Mouse (Mus musculus): ENCODE results near the gene Gpbar1. TPM values are rescaled to one million over a fixed set of nuclear protein-coding genes. Genes with fewer than 3 reads are reported as not detected.
A peak's percentile ranks its signal among the peaks of the same experiment; 100 is the strongest.

The Gpbar1 gene
- polyA plus RNA-seq, 1 experiment from 2014 or later: 0.37 TPM

DNA sequence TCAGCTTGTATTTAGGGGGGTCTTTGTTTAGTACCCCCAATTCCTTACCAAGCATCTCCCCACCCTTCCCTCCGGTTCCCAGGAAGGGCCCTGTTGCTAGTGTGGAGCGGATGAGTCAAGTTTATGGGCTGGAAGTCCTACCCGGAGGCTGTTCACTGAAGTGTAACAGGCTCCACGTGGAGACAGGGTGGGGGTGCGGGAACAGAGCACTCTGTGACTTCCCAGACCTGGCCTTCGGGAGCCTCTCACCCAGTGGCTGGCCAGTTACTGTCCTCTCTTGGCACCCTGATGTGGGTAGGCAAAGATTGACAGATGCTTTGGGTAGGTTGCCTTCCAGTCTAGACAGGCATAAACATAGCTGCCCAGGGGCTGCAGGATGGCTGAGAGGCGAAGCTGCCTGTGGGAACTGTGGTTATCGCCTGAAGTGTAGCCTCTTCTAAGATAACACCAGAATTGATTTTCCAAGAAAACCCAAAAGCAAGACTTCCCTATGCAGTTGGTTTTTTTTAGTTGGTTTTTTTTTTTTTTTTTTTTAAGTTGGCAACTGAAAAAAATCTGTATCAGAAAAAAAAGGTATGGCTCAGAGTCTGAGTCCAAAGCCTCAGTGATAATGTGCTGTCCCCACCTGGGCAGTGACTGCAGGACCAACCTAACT lies 340 bp upstream of the Gpbar1 start:
- Histone ChIP-seq H3K4me2 (no peak overlapping the region), H3K27me3 (replicated peaks) (no peaks in the 10 kb centered on the region), H3K4me1 (replicated peaks) (peaks cover 71% of the 10 kb centered on the region), H3K9ac (no peak overlapping the region; the same call in 1 of the 2 replicates), H3K9me3 (replicated peaks) (no peaks in the 10 kb centered on the region), H3K4me3 (no peak overlapping the region), H3K27ac (ENCODE audit: poor library complexity, severe bottlenecking) (no peak overlapping the region), H3K36me3 (peaks cover 45% of the 10 kb centered on the region)
- ATAC-seq (ENCODE audit: insufficient number of reproducible peaks, low FRiP score): no peak
- WGBS: 46% methylated on average over 8 of the region's 8 CpGs

DNA sequence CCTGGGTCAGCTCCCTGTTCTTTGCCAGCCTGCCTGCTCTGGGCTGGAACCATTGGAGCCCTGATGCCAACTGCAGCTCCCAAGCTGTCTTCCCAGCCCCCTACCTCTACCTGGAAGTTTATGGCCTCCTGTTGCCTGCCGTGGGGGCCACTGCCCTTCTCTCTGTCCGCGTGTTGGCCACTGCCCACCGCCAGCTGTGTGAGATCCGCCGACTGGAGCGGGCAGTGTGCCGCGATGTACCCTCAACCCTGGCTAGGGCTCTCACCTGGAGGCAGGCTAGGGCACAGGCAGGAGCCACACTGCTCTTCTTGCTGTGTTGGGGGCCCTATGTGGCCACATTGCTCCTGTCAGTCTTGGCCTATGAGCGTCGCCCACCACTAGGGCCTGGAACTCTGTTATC lies 638 bp downstream of the Gpbar1 start:
- Histone ChIP-seq H3K4me2 (no peak overlapping the region), H3K27me3 (replicated peaks) (no peaks in the 10 kb centered on the region), H3K9ac (no peak overlapping the region), H3K36me3 (peaks cover 48% of the 10 kb centered on the region), H3K9me3 (replicated peaks) (no peaks in the 10 kb centered on the region), H3K4me3 (no peak overlapping the region), H3K27ac (ENCODE audit: poor library complexity, severe bottlenecking) (no peak overlapping the region), H3K4me1 (replicated peaks) (peaks cover 72% of the 10 kb centered on the region)
- no peak for ATAC-seq (ENCODE audit: insufficient number of reproducible peaks, low FRiP score)
- WGBS: 84% methylated on average over 11 of the region's 11 CpGs

DNA sequence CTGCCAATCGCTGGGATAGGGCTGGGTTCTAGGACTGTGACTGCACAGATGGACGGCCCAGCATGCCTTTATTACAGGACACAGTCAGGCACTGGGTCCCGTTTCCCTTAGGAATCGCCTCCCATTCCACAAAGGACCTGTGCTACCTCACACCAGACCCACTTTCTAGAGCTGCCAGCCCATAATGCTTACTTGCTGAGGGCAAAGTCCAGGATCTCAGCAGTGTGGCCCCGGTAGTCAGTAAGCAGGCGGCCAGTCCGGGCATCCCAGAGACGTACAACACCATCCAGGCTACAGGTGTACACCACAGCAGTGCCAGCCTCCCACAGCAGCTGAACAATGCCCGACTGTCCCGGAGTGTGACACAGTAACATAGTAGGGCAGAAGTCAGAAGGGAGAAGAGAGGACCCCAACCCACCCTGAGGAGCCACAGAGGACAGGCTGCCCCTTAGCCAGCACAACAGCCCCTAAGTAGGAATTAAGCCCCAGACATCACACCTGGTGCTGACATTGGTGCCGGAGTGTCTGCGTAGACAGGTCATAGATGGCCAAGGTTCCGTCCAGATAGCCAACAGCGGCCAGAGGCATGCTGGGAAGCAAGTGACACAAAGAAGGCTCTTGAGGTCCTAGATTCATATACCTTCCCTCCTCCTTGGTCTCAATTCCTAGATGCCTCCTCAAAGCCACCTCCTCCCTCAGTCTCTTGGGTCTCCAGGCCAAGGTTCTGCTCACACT lies 2.4 kb downstream of the Gpbar1 start:
- H3K4me1 ChIP-seq (replicated peaks): peaks cover 58% of the 10 kb centered on the region
- H3K36me3 ChIP-seq: peaks cover 48% of the 10 kb centered on the region
- no peak for ATAC-seq (ENCODE audit: insufficient number of reproducible peaks, low FRiP score)

DNA sequence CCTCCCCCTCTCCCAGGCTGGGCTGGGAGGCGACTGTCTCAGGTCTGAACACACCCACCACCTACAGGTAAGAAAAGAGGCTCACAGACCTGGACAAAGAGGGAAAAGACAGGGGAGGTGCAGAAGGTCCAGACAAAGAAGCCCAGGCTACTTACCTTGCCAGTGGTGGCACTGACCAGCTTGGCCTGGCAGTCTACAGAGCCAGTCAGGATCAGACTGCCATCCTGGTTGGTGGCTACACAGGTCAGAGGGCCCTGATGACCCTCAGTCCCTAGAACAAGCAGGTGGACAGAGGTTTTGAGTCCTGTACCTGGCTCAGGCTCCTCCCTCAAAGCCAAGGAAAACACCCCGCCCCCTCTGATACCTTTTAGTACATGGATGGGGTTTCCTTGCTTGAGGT lies 3.0 kb downstream of the Gpbar1 start:
- Histone ChIP-seq H3K4me1 (replicated peaks) (peaks cover 57% of the 10 kb centered on the region), H3K9me3 (replicated peaks) (no peaks in the 10 kb centered on the region), H3K9ac (no peak overlapping the region), H3K4me2 (no peak overlapping the region), H3K4me3 (no peak overlapping the region), H3K36me3 (peaks cover 50% of the 10 kb centered on the region), H3K27me3 (replicated peaks) (no peaks in the 10 kb centered on the region), H3K27ac (ENCODE audit: poor library complexity, severe bottlenecking) (no peak overlapping the region)
- WGBS: 86% methylated on average over 2 of the region's 2 CpGs
- no peak for ATAC-seq (ENCODE audit: insufficient number of reproducible peaks, low FRiP score)

More for the DNA sequence above, 2.4 kb downstream of the Gpbar1 start:
- no peak overlapping the region for H3K4me2 ChIP-seq
- no peak overlapping the region for H3K27ac ChIP-seq (ENCODE audit: poor library complexity, severe bottlenecking)
- H3K9me3 ChIP-seq (replicated peaks): no peaks in the 10 kb centered on the region
- 91% methylated on average over 14 of the region's 14 CpGs for WGBS
- H3K27me3 ChIP-seq (replicated peaks): no peaks in the 10 kb centered on the region
- H3K9ac ChIP-seq: no peak overlapping the region
- no peak overlapping the region for H3K4me3 ChIP-seq

DNA sequence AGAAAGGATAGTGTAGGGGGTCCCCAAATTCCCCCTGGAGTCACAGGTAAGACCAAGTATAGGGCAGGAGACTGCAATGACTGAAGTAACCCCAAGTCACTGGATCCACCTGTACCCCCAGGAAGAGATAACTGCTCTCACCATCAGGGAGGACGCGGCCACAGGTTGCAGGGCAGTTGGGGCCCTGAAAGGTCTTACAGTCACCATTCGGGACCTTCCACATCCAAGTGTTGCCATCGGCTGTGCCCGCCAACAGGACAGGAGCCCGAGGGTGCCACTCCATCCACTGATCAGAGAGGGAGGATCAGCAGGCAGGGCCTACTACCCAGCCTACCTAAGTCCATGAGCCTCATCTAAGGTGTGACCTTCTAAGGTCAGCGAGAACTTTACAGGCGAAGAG lies 3.5 kb downstream of the Gpbar1 start:
- Histone ChIP-seq H3K36me3 (peaks cover 55% of the 10 kb centered on the region), H3K4me3 (no peak overlapping the region), H3K27me3 (replicated peaks) (no peaks in the 10 kb centered on the region), H3K9me3 (replicated peaks) (no peaks in the 10 kb centered on the region), H3K27ac (ENCODE audit: poor library complexity, severe bottlenecking) (no peak overlapping the region), H3K4me1 (replicated peaks) (peaks cover 57% of the 10 kb centered on the region), H3K4me2 (no peak overlapping the region), H3K9ac (no peak overlapping the region)
- ATAC-seq (ENCODE audit: insufficient number of reproducible peaks, low FRiP score): no peak
- WGBS: 93% methylated on average over 8 of the region's 8 CpGs

DNA sequence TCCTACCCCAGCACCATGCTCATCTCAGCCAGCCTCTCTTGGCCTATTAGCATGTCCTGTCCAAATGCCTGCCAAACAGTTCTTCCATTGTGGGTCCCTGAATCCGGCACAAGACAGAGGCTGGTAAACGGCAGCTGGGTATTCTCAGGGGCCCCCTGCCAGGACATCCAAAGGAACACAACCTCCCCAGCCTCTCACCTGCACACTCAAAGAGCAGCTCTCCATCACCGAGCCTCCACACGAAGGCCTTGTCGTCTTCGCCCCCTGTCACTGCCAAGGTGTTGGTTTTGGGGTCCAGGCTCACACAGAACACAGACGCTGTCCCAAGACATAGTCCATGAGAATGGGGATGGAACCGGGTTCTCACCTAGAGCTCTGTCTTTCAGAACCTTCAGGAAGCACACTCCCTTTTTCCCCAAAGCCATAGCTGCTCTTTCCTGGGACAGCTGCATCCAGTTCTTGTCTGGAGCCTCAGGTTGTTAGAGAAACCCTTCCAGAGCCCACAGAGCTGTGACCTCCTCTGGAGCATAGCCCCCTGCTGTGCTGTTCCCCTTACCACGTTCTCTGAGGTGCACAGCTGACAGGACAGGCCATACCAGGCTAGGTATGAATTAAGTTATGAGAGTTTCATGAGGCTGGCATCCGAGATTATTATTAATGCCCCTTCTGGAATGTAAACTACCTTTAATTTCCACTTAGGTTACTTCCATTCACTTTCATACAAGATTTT lies 4.7 kb downstream of the Gpbar1 start:
- H3K4me2 ChIP-seq: peak overlapping the region; percentile 11; the same call in 1 of the 2 replicates
- no peaks in the 10 kb centered on the region for H3K9me3 ChIP-seq (replicated peaks)
- no peak overlapping the region for H3K27ac ChIP-seq (ENCODE audit: poor library complexity, severe bottlenecking)
- peaks cover 58% of the 10 kb centered on the region for H3K36me3 ChIP-seq
- no peak for ATAC-seq (ENCODE audit: insufficient number of reproducible peaks, low FRiP score)
- H3K9ac ChIP-seq: no peak overlapping the region
- 0 out of 2 replicates have a peak overlapping the region, but pooled peaks have one; percentile 6 for H3K4me3 ChIP-seq
- 86% methylated on average over 10 of the region's 10 CpGs for WGBS
- peaks cover 51% of the 10 kb centered on the region for H3K4me1 ChIP-seq (replicated peaks)
- no peaks in the 10 kb centered on the region for H3K27me3 ChIP-seq (replicated peaks)

DNA sequence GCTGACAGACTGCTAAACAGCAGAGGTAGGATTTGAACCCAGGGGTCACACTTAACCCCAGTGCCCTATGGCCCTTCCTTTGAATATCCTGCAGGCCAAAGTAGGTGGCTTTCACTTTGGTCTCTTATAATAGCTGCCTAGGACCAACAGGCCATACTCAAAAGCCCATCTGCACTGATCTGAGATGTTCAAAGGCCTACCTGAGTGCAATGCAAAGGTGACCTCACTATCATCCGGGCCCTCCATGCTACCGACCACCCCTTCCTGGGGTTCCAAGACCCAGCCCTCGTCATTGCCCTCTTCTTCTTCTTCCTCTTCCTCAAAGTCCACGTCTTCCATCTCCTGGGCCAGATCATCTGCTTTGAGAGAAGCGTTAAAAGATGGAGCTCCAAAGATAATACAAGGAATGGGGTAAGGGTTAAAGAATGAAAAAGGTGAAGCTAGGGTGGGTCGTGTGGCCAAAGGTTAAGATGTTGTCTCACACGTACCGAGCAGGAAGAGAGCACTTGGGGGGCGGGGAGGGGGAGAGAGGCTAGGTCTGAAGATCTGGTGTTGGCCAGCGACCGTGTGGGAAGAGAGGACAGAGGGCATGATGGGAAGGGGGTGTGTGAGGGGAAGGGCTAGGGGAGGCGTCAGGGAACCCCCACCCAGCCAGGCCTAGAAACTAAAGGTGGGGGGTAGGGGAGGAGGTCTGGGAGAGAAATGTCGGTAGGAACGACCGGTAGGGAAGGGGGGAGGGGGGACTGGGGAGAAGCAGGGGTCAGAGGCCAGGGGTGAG lies 5.5 kb downstream of the Gpbar1 start:
- Histone ChIP-seq H3K9me3 (replicated peaks) (no peaks in the 10 kb centered on the region), H3K27me3 (replicated peaks) (no peaks in the 10 kb centered on the region), H3K4me1 (replicated peaks) (peaks cover 53% of the 10 kb centered on the region), H3K36me3 (peaks cover 63% of the 10 kb centered on the region), H3K9ac (peak overlapping the region; percentile 89), H3K27ac (ENCODE audit: poor library complexity, severe bottlenecking) (peak overlapping the region; percentile 76), H3K4me3 (peak overlapping the region; percentile 91), H3K4me2 (peak overlapping the region; percentile 84)
- WGBS: 13% methylated on average over 15 of the region's 15 CpGs
- peak; percentile 34 for ATAC-seq (ENCODE audit: insufficient number of reproducible peaks, low FRiP score)

DNA sequence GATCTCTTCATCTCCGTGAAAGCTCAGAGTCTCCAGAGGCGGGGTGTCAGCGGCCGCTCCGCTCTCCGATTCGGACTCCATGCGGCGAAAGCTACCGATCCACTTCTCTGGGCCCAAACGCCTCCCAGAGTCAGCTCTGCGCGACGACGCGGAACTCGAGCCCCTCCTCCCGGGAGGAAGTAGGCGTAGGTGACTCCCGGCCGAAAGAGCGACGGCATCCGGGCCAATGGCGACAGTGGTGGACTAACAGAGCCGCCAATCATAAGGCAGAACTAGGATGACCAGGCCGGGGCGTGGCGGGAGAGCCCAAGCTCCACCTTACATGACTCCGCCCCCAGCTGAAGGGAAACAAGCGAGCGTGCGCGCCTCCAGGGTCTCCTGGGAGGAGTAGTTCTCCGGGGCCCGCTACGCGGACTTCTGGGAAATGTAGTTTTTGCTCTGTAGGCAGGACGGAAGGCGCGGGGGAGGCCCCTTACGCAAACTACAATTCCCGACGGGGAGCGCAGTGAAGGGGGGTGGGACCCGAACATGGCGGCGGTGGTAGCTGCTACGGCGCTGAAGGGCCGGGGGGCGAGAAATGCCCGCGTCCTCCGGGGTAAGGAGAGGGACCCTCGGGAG lies 6.3 kb downstream of the Gpbar1 start, which contains the start of the genes Aamp and Pnkd:
Aamp (minus strand) TSS at position 196 of the 618 bp plus-strand sequence.
Pnkd (plus strand) TSS at position 388 of the 618 bp plus-strand sequence.
- Histone ChIP-seq H3K36me3 (peaks cover 62% of the 10 kb centered on the region), H3K4me1 (replicated peaks) (peaks cover 55% of the 10 kb centered on the region), H3K4me2 (peak within 1 kb of the TSS; percentile 84), H3K27me3 (replicated peaks) (no peaks in the 10 kb centered on the region), H3K9ac (peak within 1 kb of the TSS; percentile 89), H3K27ac (ENCODE audit: poor library complexity, severe bottlenecking) (peak within 1 kb of the TSS; percentile 76), H3K4me3 (peak within 1 kb of the TSS; percentile 91), H3K9me3 (replicated peaks) (no peaks in the 10 kb centered on the region)
- ATAC-seq (ENCODE audit: insufficient number of reproducible peaks, low FRiP score): peak; percentile 97
- WGBS: under 1% methylated on average over 56 of the region's 56 CpGs

DNA sequence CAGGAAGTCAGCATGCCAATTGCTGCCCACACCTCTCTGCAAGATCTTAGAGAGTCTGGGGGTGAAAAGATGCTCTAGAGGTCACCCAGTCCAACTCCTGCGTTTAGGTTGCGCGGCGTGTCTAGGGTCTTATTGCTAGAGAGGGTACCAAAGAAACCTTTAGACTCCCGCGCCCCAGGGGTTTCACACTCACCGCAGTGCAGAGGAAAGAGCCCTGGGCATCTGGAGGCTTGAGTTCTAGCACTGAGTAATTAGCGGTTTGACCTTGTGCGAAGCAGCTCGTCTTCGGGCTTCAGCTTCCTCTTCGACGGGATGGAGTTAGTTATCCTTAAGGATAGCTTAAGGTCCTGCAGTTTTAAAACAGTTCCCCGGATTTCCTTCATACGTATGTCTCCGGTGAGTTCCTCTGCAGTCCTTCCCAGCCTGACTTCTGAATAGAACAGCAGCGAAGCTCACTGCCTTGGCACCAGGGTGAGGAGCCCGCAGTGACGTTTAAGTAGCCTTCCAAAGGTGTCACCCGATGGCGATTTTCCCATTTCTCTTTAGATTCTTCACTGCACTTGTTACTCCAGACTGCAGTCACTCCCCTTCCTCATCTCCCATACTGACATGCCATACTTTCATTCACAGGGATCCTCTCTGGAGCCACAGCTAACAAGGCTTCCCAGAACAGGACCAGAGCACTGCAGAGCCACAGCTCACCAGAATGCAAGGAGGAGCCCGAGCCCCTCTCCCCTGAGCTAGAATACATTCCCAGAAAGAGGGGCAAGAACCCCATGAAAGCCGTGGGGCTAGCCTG lies 7.1 kb downstream of the Gpbar1 start:
- Histone ChIP-seq H3K9ac (peak overlapping the region; percentile 83), H3K36me3 (peaks cover 54% of the 10 kb centered on the region), H3K4me1 (replicated peaks) (peaks cover 63% of the 10 kb centered on the region), H3K27me3 (replicated peaks) (no peaks in the 10 kb centered on the region), H3K4me3 (peak overlapping the region; percentile 91), H3K4me2 (peak overlapping the region; percentile 79), H3K9me3 (replicated peaks) (no peaks in the 10 kb centered on the region), H3K27ac (ENCODE audit: poor library complexity, severe bottlenecking) (peak overlapping the region; percentile 58)
- no peak for ATAC-seq (ENCODE audit: insufficient number of reproducible peaks, low FRiP score)
- 3% methylated on average over 23 of the region's 23 CpGs for WGBS

Measured in heart, embryonic 12.5 days (tissue).